Mouse (Mus musculus): ENCODE measurements around the gene Trim41. TPM values are rescaled to one million over a fixed set of nuclear protein-coding genes. Genes with fewer than 3 reads are reported as not detected.
A peak's percentile ranks its signal among the peaks of the same experiment; 100 is the strongest.
"Not testable (repeated sequence)": the region's sequence is repeated elsewhere in the genome, so short reads cannot be mapped to it uniquely, and the experiment has no call there.

The Trim41 gene
- polyA plus RNA-seq, 1 experiment, result 95.5 TPM

DNA sequence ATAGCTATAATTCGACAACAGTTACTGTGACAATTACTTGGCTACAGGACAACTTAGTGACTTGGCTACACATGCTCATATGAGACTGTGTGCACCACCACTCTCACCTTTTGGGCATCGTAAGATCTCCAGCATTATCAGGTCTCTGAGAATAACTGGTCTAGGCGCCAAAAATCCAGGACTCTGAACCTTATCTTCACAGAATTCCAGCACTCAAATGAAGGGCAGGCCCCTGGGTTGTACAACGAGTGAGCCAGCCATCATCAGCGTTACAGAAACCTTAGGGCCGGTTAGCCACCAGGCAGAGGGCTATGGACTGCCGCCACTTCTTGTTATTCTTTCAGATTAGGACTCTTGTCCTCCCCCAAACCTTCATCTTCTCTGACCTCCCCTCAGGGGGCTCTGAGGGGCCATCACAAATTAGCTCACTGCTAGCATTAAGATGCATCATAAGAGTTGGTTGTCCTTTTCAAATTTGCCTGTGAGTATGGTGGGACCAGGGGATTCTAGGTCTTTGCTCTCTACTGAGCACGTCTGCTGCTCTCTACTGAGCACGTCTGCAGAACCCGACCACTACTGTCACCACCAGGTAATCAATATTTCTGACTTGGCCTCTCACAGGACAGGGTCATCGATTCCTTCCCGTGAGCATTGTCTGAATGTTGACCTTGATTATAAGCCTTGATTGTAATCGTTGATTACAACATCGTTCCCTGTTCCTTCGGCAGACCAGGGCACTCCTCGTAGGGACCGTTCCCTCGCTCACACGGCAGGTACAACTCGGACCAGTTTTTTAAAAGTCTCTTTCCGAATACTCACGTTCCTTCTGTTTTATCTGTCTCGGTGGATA, 35.7 kb upstream of the Trim41 start:
- Histone ChIP-seq H3K36me3 (ENCODE audit: control insufficient read depth, insufficient read depth, low read length) (no peaks in the 10 kb centered on the region), H3K4me3 (ENCODE audit: control insufficient read depth, low read depth, low read length) (peak overlapping the region; percentile 67), H3K4me1 (ENCODE audit: control insufficient read depth, insufficient read depth, low read length) (peaks cover 11% of the 10 kb centered on the region), H3K27me3 (ENCODE audit: control insufficient read depth, insufficient read depth, low read length) (no peaks in the 10 kb centered on the region), H3K27ac (ENCODE audit: control insufficient read depth, insufficient read depth, low read depth, low read length) (peak overlapping the region; percentile 5; the same call in 1 of the 2 replicates)
- TF ChIP-seq CTCF (IDR thresholded peaks at IDR 0.05; ENCODE audit: control insufficient read depth, insufficient read depth, insufficient replicate concordance, low read depth, low read length), result no peak
- no peak for TF ChIP-seq POLR2A (IDR thresholded peaks at IDR 0.05; ENCODE audit: control insufficient read depth, low read depth, low read length)

DNA sequence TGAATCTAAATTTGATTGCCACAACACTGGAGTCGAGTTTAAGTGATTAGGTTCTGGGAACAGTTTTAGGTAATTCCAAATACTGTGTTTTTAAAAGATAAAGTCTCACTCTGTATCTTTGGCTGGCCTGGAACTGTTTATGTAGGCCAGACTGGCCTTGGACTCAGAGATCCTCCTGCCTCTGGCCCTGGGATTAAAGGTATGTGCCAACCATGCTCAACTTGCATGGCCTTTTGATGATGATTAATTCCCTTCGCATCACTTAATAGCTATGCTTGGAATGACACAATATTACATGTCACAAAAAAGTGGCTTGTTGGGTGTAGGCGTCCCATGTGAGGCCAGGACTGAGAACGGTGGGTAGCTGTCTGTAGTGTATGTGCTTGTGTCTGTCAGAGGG, 35.0 kb upstream of the Trim41 start:
- Histone ChIP-seq H3K27ac (ENCODE audit: control insufficient read depth, insufficient read depth, low read depth, low read length) (no peak overlapping the region), H3K4me1 (ENCODE audit: control insufficient read depth, insufficient read depth, low read length) (peaks cover 8% of the 10 kb centered on the region), H3K27me3 (ENCODE audit: control insufficient read depth, insufficient read depth, low read length) (no peaks in the 10 kb centered on the region), H3K36me3 (ENCODE audit: control insufficient read depth, insufficient read depth, low read length) (no peaks in the 10 kb centered on the region), H3K4me3 (ENCODE audit: control insufficient read depth, low read depth, low read length) (no peak overlapping the region)
- no peak for TF ChIP-seq CTCF (IDR thresholded peaks at IDR 0.05; ENCODE audit: control insufficient read depth, insufficient read depth, insufficient replicate concordance, low read depth, low read length)
- TF ChIP-seq POLR2A (IDR thresholded peaks at IDR 0.05; ENCODE audit: control insufficient read depth, low read depth, low read length), result no peak

DNA sequence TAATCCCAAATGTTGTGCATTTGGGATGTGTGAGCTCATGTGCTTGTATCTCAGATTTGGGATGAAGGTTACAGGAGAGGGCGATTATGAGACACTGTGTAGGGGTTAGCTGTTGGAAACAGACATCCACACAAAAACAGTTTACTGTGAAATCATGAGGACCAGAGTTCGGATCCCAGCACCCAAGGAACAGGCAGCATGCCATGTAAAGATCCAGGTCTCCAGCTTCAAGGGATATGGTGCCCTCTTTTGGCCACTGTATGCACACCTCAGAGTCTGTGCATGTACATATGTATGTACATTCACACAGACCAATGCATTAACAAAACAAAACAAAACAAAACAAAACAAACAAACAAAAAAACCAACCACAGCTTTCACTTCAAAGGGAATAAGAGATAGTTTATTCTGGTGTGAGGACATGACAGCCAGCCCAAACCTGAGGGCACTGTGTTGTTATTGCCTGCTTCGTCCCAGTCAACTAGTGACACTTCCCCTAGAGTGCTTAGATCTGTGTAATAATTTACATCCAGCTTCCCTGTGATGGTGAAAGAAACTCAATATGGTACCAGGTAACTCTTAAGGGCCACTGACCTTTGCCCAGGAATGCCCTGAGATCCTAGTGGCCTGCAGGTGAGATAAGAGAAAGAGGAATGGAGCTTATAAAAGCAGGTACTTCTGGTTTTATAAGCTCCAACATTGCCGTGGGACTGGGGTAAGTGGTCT, 34.3 kb upstream of the Trim41 start:
- H3K36me3 ChIP-seq (ENCODE audit: control insufficient read depth, insufficient read depth, low read length), result no peaks in the 10 kb centered on the region
- no peak overlapping the region for H3K4me3 ChIP-seq (ENCODE audit: control insufficient read depth, low read depth, low read length)
- no peaks in the 10 kb centered on the region for H3K27me3 ChIP-seq (ENCODE audit: control insufficient read depth, insufficient read depth, low read length)
- H3K27ac ChIP-seq (ENCODE audit: control insufficient read depth, insufficient read depth, low read depth, low read length), result no peak overlapping the region
- TF ChIP-seq CTCF (IDR thresholded peaks at IDR 0.05; ENCODE audit: control insufficient read depth, insufficient read depth, insufficient replicate concordance, low read depth, low read length) (no peak), POLR2A (IDR thresholded peaks at IDR 0.05; ENCODE audit: control insufficient read depth, low read depth, low read length) (no peak)
- H3K4me1 ChIP-seq (ENCODE audit: control insufficient read depth, insufficient read depth, low read length), result peaks cover 8% of the 10 kb centered on the region

DNA sequence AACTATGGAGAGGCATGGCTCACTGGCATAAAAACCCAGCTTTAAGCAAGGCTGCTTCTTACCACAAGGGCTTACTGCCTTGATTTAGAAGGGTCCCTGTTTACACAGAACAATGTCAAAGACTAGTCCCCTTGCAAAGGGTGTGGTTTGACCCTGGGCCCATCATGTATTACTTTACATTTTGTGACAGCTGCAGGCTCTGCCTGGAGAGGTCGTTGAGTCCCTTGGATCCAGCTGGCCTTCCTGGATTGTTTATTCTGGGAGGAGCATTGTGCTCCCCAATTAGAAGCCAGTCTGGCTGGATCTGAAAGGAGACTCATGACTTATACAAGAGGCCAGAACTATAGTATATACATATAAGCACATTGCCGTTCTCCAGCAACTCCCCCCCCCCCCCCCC, 33.1 kb upstream of the Trim41 start:
- Histone ChIP-seq H3K4me1 (ENCODE audit: control insufficient read depth, insufficient read depth, low read length) (peaks cover 8% of the 10 kb centered on the region), H3K36me3 (ENCODE audit: control insufficient read depth, insufficient read depth, low read length) (no peaks in the 10 kb centered on the region), H3K27me3 (ENCODE audit: control insufficient read depth, insufficient read depth, low read length) (no peaks in the 10 kb centered on the region), H3K27ac (ENCODE audit: control insufficient read depth, insufficient read depth, low read depth, low read length) (no peak overlapping the region), H3K4me3 (ENCODE audit: control insufficient read depth, low read depth, low read length) (no peak overlapping the region)
- TF ChIP-seq POLR2A (IDR thresholded peaks at IDR 0.05; ENCODE audit: control insufficient read depth, low read depth, low read length), result no peak
- TF ChIP-seq CTCF (IDR thresholded peaks at IDR 0.05; ENCODE audit: control insufficient read depth, insufficient read depth, insufficient replicate concordance, low read depth, low read length), result no peak

DNA sequence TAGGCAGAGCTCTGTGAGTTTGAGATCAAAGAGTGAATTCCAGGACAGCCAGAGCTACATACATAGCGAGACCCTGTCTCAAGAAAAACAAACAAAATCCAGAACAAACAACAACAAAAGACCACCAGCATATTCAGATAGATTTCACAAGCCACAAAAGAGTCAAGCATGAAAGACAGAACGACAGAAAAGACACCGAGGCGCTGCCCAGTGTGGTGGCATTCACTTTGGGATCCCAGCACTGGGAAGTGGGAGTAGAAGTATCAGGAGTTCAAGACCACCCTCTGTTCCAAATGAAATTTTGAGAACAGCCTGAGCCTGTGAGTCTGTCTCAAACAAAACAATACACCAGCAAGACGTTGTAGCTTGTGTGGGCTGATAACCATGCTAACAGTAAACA, 29.7 kb upstream of the Trim41 start:
- Histone ChIP-seq H3K4me3 (ENCODE audit: control insufficient read depth, low read depth, low read length) (no peak overlapping the region), H3K27me3 (ENCODE audit: control insufficient read depth, insufficient read depth, low read length) (no peaks in the 10 kb centered on the region), H3K36me3 (ENCODE audit: control insufficient read depth, insufficient read depth, low read length) (no peaks in the 10 kb centered on the region), H3K4me1 (ENCODE audit: control insufficient read depth, insufficient read depth, low read length) (peaks cover 2% of the 10 kb centered on the region; the same call in 1 of the 2 replicates), H3K27ac (ENCODE audit: control insufficient read depth, insufficient read depth, low read depth, low read length) (no peak overlapping the region)
- TF ChIP-seq CTCF (IDR thresholded peaks at IDR 0.05; ENCODE audit: control insufficient read depth, insufficient read depth, insufficient replicate concordance, low read depth, low read length) (no peak), POLR2A (IDR thresholded peaks at IDR 0.05; ENCODE audit: control insufficient read depth, low read depth, low read length) (no peak)

DNA sequence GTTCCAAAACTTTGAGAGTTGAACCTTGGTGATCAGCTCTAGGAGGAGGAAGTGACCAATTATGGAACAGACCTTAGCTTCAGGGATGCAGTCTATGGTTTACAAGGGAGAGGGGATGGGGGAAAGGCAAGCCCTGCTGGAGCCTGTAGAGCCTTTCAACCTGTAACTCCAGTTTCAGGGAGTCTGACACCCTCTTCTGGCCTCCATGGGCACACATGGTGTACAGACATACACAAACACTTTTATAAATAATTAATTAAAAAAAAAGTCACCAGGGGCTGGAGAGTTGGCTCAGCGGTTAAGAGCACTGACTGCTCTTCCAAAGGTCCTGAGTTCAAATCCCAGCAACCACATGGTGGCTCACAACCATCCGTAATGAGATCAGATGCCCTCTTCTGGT, 29.2 kb upstream of the Trim41 start:
- not testable (repeated sequence) for H3K27ac ChIP-seq (ENCODE audit: control insufficient read depth, insufficient read depth, low read depth, low read length); H3K27me3 ChIP-seq (ENCODE audit: control insufficient read depth, insufficient read depth, low read length); H3K36me3 ChIP-seq (ENCODE audit: control insufficient read depth, insufficient read depth, low read length); H3K4me3 ChIP-seq (ENCODE audit: control insufficient read depth, low read depth, low read length); H3K4me1 ChIP-seq (ENCODE audit: control insufficient read depth, insufficient read depth, low read length)

DNA sequence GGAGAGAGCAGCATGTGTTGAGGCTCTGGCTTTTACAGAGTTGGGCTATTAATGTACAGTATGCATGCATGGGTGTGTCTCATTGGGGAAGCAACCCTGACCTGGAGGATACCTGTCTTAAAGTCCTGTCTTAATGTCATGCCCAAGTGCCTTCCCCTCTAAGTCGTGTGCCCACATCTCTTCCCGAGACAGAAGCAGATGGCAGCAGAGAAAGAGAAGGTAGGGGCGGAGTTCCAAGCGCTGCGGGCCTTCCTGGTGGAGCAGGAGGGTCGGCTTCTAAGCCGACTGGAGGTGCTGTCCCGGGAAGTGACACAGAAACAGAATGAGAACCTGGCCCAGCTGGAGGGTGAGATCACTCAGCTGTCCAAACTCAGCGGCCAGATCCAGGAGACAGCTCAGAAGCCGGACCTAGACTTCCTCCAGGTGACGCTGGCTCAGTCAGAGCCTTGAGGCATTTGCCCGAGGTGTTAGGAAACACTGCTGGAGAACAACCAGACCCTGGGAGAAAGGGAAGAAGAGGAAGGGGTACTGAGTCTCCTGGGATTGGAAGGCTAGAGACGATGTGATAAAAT, 28.2 kb upstream of the Trim41 start:
- TF ChIP-seq CTCF (IDR thresholded peaks at IDR 0.05; ENCODE audit: control insufficient read depth, insufficient read depth, insufficient replicate concordance, low read depth, low read length) (no peak), POLR2A (IDR thresholded peaks at IDR 0.05; ENCODE audit: control insufficient read depth, low read depth, low read length) (no peak)
- peaks cover 2% of the 10 kb centered on the region; the same call in 1 of the 2 replicates for H3K4me1 ChIP-seq (ENCODE audit: control insufficient read depth, insufficient read depth, low read length)
- no peak overlapping the region for H3K27ac ChIP-seq (ENCODE audit: control insufficient read depth, insufficient read depth, low read depth, low read length)
- no peaks in the 10 kb centered on the region for H3K36me3 ChIP-seq (ENCODE audit: control insufficient read depth, insufficient read depth, low read length)
- H3K4me3 ChIP-seq (ENCODE audit: control insufficient read depth, low read depth, low read length), result no peak overlapping the region
- no peaks in the 10 kb centered on the region for H3K27me3 ChIP-seq (ENCODE audit: control insufficient read depth, insufficient read depth, low read length)
